Mouse (Mus musculus): ENCODE measurements around the gene Rps27rt. TPM values are rescaled to one million over a fixed set of nuclear protein-coding genes. Genes with fewer than 3 reads are reported as not detected.
A peak's percentile ranks its signal among the peaks of the same experiment; 100 is the strongest.

Gene Rps27rt
- total RNA-seq, 1 experiment, result 181 TPM

- no peak for DNase-seq (ENCODE audit: low read depth, low spot score)
- no peaks in the 10 kb centered on the region for H3K4me1 ChIP-seq (ENCODE audit: control insufficient read depth in 2 of 2, insufficient read depth in 2 of 2, low read length in 2 of 2, poor library complexity in 1 of 2)
- no peaks in the 10 kb centered on the region for H3K36me3 ChIP-seq (ENCODE audit: control insufficient read depth, insufficient read depth, low read length, poor library complexity, severe bottlenecking)
- no peak overlapping the region for H3K9ac ChIP-seq (ENCODE audit: insufficient read depth, low read depth, low read length, poor library complexity, severe bottlenecking)
- no peaks in the 10 kb centered on the region for H3K9me3 ChIP-seq (ENCODE audit: control insufficient read depth, insufficient read depth, low read depth, low read length)
- H3K27ac ChIP-seq (ENCODE audit: insufficient read depth, low read depth, low read length, poor library complexity, severe bottlenecking), result no peak overlapping the region
- TF ChIP-seq ZNF384 (IDR thresholded peaks at IDR 0.05; ENCODE audit: low read depth, low read length) (no peak), ZC3H11A (IDR thresholded peaks at IDR 0.05; ENCODE audit: borderline replicate concordance, low read depth, low read length) (no peak; the same call in 1 of the 2 replicates), CHD2 (IDR thresholded peaks at IDR 0.05; ENCODE audit: low read depth, low read length) (no peak), HCFC1 (IDR thresholded peaks at IDR 0.05; ENCODE audit: borderline replicate concordance, insufficient read depth, low read length) (no peak), MAFK (IDR thresholded peaks at IDR 0.05; ENCODE audit: insufficient read depth, low read depth, low read length) (no peak)
- no peak overlapping the region for H3K4me3 ChIP-seq (ENCODE audit: insufficient read depth in 1 of 2, low read depth in 1 of 2, low read length in 2 of 2, poor library complexity in 1 of 2, severe bottlenecking in 1 of 2)
- in situ Hi-C loops (cut with MboI; ENCODE audit: low sequenced_read_pairs in 2 of 2, unreplicated experiment in 2 of 2), result no loop called here
Observed at GRCm38 (mm10) chr9:114992528-114992927, 10.0 kb upstream of the Rps27rt start.

GRCm38 (mm10) chr9:114990421-114990820 is 7.9 kb upstream of the Rps27rt start:
- H3K36me3 ChIP-seq (ENCODE audit: control insufficient read depth, insufficient read depth, low read length, poor library complexity, severe bottlenecking), result no peaks in the 10 kb centered on the region
- in situ Hi-C loops (cut with MboI; ENCODE audit: low sequenced_read_pairs in 2 of 2, unreplicated experiment in 2 of 2), result no loop called here
- H3K4me1 ChIP-seq (ENCODE audit: control insufficient read depth in 2 of 2, insufficient read depth in 2 of 2, low read length in 2 of 2, poor library complexity in 1 of 2), result peaks cover 0 to 3% of the 10 kb centered on the region in 2 experiments; a peak in 1 of 4 replicates
- TF ChIP-seq ZC3H11A (IDR thresholded peaks at IDR 0.05; ENCODE audit: borderline replicate concordance, low read depth, low read length), result no peak
- TF ChIP-seq ZNF384 (IDR thresholded peaks at IDR 0.05; ENCODE audit: low read depth, low read length), result peak; percentile 71; the same call in 1 of the 2 replicates
- no peak for TF ChIP-seq MAFK (IDR thresholded peaks at IDR 0.05; ENCODE audit: insufficient read depth, low read depth, low read length)
- H3K9ac ChIP-seq (ENCODE audit: insufficient read depth, low read depth, low read length, poor library complexity, severe bottlenecking), result no peak overlapping the region
- DNase-seq (ENCODE audit: low read depth, low spot score), result peak; percentile 29
- H3K4me3 ChIP-seq (ENCODE audit: insufficient read depth in 1 of 2, low read depth in 1 of 2, low read length in 2 of 2, poor library complexity in 1 of 2, severe bottlenecking in 1 of 2), result peak overlapping the region; percentile 1 to 10; a peak in 1 of 4 replicates
- H3K27ac ChIP-seq (ENCODE audit: insufficient read depth, low read depth, low read length, poor library complexity, severe bottlenecking), result no peak overlapping the region
- no peaks in the 10 kb centered on the region for H3K9me3 ChIP-seq (ENCODE audit: control insufficient read depth, insufficient read depth, low read depth, low read length)

- no peak overlapping the region for H3K27ac ChIP-seq (ENCODE audit: insufficient read depth, low read depth, low read length, poor library complexity, severe bottlenecking)
- H3K4me3 ChIP-seq (ENCODE audit: insufficient read depth in 1 of 2, low read depth in 1 of 2, low read length in 2 of 2, poor library complexity in 1 of 2, severe bottlenecking in 1 of 2), result no peak overlapping the region
- H3K36me3 ChIP-seq (ENCODE audit: control insufficient read depth, insufficient read depth, low read length, poor library complexity, severe bottlenecking), result no peaks in the 10 kb centered on the region
- H3K4me1 ChIP-seq (ENCODE audit: control insufficient read depth in 2 of 2, insufficient read depth in 2 of 2, low read length in 2 of 2, poor library complexity in 1 of 2), result peaks cover 0 to 3% of the 10 kb centered on the region in 2 experiments; a peak in 1 of 4 replicates
- no peak overlapping the region for H3K9ac ChIP-seq (ENCODE audit: insufficient read depth, low read depth, low read length, poor library complexity, severe bottlenecking)
- no peaks in the 10 kb centered on the region for H3K9me3 ChIP-seq (ENCODE audit: control insufficient read depth, insufficient read depth, low read depth, low read length)
- no peak for DNase-seq (ENCODE audit: low read depth, low spot score)
- in situ Hi-C loops (cut with MboI; ENCODE audit: low sequenced_read_pairs in 2 of 2, unreplicated experiment in 2 of 2), result no loop called here
- no peak for TF ChIP-seq HCFC1 (IDR thresholded peaks at IDR 0.05; ENCODE audit: borderline replicate concordance, insufficient read depth, low read length)
- no peak for TF ChIP-seq MAFK (IDR thresholded peaks at IDR 0.05; ENCODE audit: insufficient read depth, low read depth, low read length)
- TF ChIP-seq ZC3H11A (IDR thresholded peaks at IDR 0.05; ENCODE audit: borderline replicate concordance, low read depth, low read length), result no peak
- TF ChIP-seq ZNF384 (IDR thresholded peaks at IDR 0.05; ENCODE audit: low read depth, low read length), result no peak
- no peak for TF ChIP-seq CHD2 (IDR thresholded peaks at IDR 0.05; ENCODE audit: low read depth, low read length)
Observed at GRCm38 (mm10) chr9:114988610-114989327, 6.2 kb upstream of the Rps27rt start.

GRCm38 (mm10) chr9:114988029-114988428 is 5.5 kb upstream of the Rps27rt start:
- DNase-seq (ENCODE audit: low read depth, low spot score), result no peak
- H3K36me3 ChIP-seq (ENCODE audit: control insufficient read depth, insufficient read depth, low read length, poor library complexity, severe bottlenecking), result no peaks in the 10 kb centered on the region
- H3K9me3 ChIP-seq (ENCODE audit: control insufficient read depth, insufficient read depth, low read depth, low read length), result no peaks in the 10 kb centered on the region
- in situ Hi-C loops (cut with MboI; ENCODE audit: low sequenced_read_pairs in 2 of 2, unreplicated experiment in 2 of 2), result no loop called here
- peaks cover 0 to 3% of the 10 kb centered on the region in 2 experiments; a peak in 1 of 4 replicates for H3K4me1 ChIP-seq (ENCODE audit: control insufficient read depth in 2 of 2, insufficient read depth in 2 of 2, low read length in 2 of 2, poor library complexity in 1 of 2)
- H3K27ac ChIP-seq (ENCODE audit: insufficient read depth, low read depth, low read length, poor library complexity, severe bottlenecking), result no peak overlapping the region
- no peak overlapping the region for H3K9ac ChIP-seq (ENCODE audit: insufficient read depth, low read depth, low read length, poor library complexity, severe bottlenecking)
- TF ChIP-seq ZC3H11A (IDR thresholded peaks at IDR 0.05; ENCODE audit: borderline replicate concordance, low read depth, low read length) (no peak), ZNF384 (IDR thresholded peaks at IDR 0.05; ENCODE audit: low read depth, low read length) (no peak), HCFC1 (IDR thresholded peaks at IDR 0.05; ENCODE audit: borderline replicate concordance, insufficient read depth, low read length) (no peak), CHD2 (IDR thresholded peaks at IDR 0.05; ENCODE audit: low read depth, low read length) (no peak), MAFK (IDR thresholded peaks at IDR 0.05; ENCODE audit: insufficient read depth, low read depth, low read length) (no peak)
- no peak overlapping the region for H3K4me3 ChIP-seq (ENCODE audit: insufficient read depth in 1 of 2, low read depth in 1 of 2, low read length in 2 of 2, poor library complexity in 1 of 2, severe bottlenecking in 1 of 2)
